Mouse (Mus musculus) embryonic facial prominence, embryonic 10.5 days (tissue): ENCODE measurements around the gene Fbln5. TPM values are rescaled to one million over a fixed set of nuclear protein-coding genes. Genes with fewer than 3 reads are reported as not detected.

Experiments used
- DNase-seq: peaks from one replicate; pipeline ENCODE4 v3.0.0-alpha.2; 2017; ENCODE audit warnings: low spot score
- H3K27ac ChIP-seq: fragments of 300-500 bp; sonication (generic); replicated peaks from 2 replicates; pipeline ENCODE4 v1.5.1; 2016; ENCODE audit warnings: mild to moderate bottlenecking
- H3K27me3 ChIP-seq: fragments of 300-500 bp; sonication (generic); replicated peaks from 2 replicates; pipeline ENCODE4 v1.6.1; 2016; ENCODE audit warnings: low read depth, mild to moderate bottlenecking; ENCODE audit not compliant: poor library complexity, severe bottlenecking
- H3K36me3 ChIP-seq: fragments of 300-500 bp; sonication (generic); replicated peaks from 2 replicates; pipeline ENCODE4 v1.6.1; 2016; ENCODE audit warnings: mild to moderate bottlenecking, moderate library complexity
- H3K4me1 ChIP-seq: fragments of 300-500 bp; sonication (generic); 2 replicates; pipeline ENCODE4 v1.6.1; 2016
- H3K4me3 ChIP-seq: fragments of 300-500 bp; sonication (generic); 2 replicates; pipeline ENCODE4 v1.5.1; 2016; ENCODE audit warnings: mild to moderate bottlenecking, moderate library complexity
- H3K9me3 ChIP-seq: fragments of 300-500 bp; sonication (generic); 2 replicates; pipeline ENCODE4 v1.6.1; 2016; ENCODE audit warnings: mild to moderate bottlenecking
- WGBS: fragments of 180-500 bp; shearing (Covaris S2); methylation state at CpG from one replicate; pipeline ENCODE4 v1.1.7; 2016; 5-methylcytosine and 5-hydroxymethylcytosine counted together
- polyA plus RNA-seq: library from polyadenylated mRNA; unstranded; fragments of >200 nt; fragmentation: Nextera tagmentation; extraction: Ambion mirVana; gene quantifications from 2 replicates; pipeline ENCODE4 v1.2.1, GENCODE M21; 2016

Fbln5 gene
- polyA plus RNA-seq: 13.1 and 19.3 TPM in 2 replicates

DNA sequence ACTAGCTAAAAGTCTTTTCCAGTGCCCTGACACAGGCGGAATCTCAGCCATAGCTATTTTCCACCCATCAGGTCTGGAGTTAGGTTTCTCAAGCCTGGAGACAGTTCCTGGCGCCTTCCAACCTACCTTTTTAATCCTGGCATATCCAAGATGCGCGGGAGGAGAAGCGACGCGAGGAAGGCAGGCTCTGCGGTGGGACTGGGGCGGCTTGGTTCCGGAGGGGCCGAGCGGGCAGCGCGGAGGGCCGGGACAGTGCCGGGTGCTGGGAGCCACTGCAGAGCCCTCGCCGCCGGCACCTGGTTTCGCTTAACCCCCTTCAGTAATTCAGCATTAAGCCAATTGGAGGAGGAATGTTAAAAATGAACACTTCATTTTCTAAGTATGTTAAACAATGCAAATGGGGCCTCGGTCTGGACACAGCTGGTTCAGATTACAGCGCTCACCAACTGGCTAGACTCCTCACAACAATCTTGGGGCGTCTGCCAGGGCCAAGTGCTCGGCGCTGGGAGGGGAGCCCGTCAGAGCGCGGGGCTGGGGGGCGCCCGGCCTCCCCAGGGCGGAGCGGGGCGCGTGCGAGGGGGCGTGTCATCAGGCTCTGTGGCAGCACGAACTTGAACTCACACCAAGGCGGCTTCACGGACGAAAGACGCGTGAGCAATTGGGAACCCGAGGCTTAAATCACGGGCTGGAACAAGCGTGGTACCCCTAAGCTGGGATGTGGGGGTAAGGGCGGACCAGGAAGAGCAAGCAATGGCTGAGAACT lies at the start of gene Fbln5:
Gene Fbln5 (minus strand): TSS at position 448 of the 763 bp plus-strand sequence.
- Histone ChIP-seq H3K4me1 (peaks cover 43% of the 10 kb centered on the region), H3K27ac (peak within 1 kb of the TSS; percentile 87), H3K27me3 (peaks cover 36% of the 10 kb centered on the region), H3K9me3 (no peaks in the 10 kb centered on the region), H3K4me3 (peak within 1 kb of the TSS; percentile 64), H3K36me3 (no peaks in the 10 kb centered on the region)
- WGBS: under 1% methylated on average over 46 of the region's 46 CpGs
- DNase-seq: peak; percentile 84

DNA sequence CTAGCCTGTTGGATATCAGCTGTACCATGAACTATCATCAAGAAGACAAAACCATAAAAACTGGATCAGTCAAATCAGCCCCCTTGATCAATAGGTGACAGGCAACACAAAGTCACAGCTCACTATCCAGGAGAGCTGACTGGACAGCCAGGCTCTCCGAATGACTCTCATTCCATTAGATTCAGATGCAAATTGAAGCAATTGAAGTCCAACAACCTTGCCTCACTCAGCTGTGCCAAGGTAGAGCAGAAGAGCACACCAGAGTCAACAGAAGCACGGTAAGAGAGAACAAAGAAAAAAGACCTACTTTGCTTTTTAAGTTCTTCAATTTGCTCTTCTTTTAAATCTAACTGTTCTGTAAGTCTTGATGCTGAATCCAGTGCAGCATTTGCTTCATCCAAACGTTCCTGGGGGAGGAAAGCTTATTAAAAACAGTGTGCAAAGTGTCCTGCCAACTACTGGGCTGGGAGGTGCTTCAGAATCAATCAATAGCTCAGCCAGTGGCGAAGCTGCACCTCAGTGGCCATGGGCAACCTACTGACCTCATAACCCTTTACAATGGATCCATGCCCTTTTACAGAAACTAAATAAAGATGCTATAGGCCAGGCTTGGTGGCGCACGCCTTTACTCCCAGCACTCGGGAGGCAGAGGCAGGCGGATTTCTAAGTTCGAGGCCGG lies 43.6 kb upstream of the Fbln5 start:
- Histone ChIP-seq H3K27me3 (no peaks in the 10 kb centered on the region), H3K4me3 (no peak overlapping the region), H3K4me1 (no peaks in the 10 kb centered on the region), H3K27ac (no peak overlapping the region), H3K9me3 (no peaks in the 10 kb centered on the region), H3K36me3 (peaks cover 55% of the 10 kb centered on the region)
- 89% methylated on average over 10 of the region's 10 CpGs for whole genome bisulfite sequencing
- DNase-seq: no peak

DNA sequence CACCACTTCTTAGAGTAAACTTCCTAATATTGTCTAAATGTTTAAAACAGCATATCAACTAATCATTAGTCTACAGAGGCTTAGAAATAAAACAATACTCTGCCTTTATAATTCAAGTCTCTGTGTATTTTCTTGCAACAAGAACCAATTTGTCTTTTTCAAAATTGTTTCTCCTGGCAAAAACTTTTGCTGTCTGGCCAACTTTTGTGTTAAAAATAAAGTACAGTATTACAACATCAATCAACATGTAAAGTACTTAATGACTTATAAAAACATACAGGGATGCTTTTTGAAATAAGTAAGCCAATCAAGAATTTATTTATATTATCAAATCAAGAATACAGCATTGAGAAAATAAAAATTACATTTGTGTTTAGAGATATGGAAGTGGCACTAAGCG lies 41.4 kb upstream of the Fbln5 start:
- WGBS: 100% methylated on average over 1 of the region's 1 CpGs
- H3K27me3 ChIP-seq: no peaks in the 10 kb centered on the region

DNA sequence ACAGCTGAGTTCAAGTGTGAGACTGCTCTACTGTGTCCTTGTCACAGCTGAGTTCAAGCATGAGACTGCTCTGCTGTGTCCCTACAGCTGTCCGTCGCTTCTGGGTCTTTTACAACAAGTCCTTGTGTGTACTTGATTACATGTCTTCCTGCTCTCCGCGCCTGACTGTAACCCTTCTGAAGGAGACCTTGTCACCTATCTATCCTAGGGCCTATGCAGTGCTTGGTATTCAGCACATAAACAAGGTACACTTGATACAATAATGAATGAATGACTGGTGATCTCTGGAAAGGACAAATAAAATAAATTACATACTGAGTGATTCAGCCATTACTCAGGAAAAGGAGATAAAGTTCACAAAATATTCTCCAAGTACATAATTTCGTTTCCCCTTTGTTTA lies 39.2 kb upstream of the Fbln5 start:
- Histone ChIP-seq H3K4me1 (no peaks in the 10 kb centered on the region), H3K4me3 (no peak overlapping the region), H3K9me3 (no peaks in the 10 kb centered on the region), H3K36me3 (peaks cover 32% of the 10 kb centered on the region), H3K27me3 (no peaks in the 10 kb centered on the region), H3K27ac (no peak overlapping the region)
- DNase-seq: no peak
- 90% methylated on average over 5 of the region's 5 CpGs for WGBS

More for the DNA sequence above, 41.4 kb upstream of the Fbln5 start:
- Histone ChIP-seq H3K4me1 (no peaks in the 10 kb centered on the region), H3K4me3 (no peak overlapping the region), H3K27ac (no peak overlapping the region), H3K36me3 (peaks cover 34% of the 10 kb centered on the region), H3K9me3 (no peaks in the 10 kb centered on the region)
- no peak for DNase-seq

DNA sequence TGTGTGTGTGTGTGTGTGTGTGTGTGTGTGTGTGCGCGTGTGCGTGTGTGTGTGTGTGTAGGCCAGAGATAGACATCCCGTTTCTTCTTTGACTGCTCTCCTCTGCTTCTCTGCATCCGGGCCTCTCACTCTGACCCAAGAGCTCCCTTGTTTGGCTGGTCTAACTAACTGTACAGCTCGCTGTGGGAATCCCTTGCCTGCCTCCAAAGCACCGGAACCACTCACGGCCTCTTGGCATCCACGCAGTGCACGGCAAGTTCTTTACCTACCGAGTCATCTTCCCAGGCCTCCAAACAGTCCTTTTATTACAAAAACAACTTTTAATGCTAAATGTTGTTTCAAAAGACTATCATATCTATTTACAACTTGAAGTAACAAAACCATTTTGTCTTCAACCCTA lies 35.5 kb upstream of the Fbln5 start:
- DNase-seq: no peak
- Histone ChIP-seq H3K4me1 (no peaks in the 10 kb centered on the region), H3K36me3 (peaks cover 13% of the 10 kb centered on the region), H3K27me3 (no peaks in the 10 kb centered on the region), H3K4me3 (no peak overlapping the region), H3K27ac (no peak overlapping the region), H3K9me3 (no peaks in the 10 kb centered on the region)
- 90% methylated on average over 11 of the region's 11 CpGs for WGBS

DNA sequence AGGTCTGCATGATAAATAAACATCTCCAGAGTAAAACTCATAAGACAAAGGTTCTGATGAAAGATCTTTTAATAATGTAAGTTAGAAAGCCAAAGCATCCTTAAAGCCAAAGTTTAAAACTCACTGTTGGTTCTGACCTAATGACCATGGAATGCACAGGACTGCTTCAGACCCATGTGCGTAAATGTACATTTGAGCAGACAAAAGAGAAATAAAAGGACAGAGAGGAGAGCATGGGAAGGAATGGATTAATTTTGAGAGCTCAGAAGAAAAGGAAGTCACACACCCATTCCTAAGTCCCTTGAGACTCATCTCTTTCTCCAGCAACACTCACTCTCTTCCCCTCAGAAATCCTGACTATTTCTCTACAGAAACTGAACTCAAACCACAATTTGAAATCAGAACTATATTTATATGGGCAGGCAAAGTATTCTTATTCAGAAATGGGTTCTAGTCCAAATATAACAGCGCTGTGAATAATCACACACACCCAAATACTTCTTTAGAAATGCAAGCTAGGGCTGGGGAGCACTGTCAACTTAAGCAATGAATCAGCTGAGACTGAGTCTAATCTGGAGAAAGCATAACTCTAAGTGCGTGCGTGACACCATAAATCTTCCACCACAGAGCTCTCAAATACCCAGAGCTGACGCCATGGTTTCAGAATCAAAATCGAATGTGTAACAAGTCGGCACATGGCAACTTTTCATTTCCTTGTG lies 33.1 kb upstream of the Fbln5 start:
- no peaks in the 10 kb centered on the region for H3K27me3 ChIP-seq
- WGBS: 95% methylated on average over 7 of the region's 7 CpGs
- no peaks in the 10 kb centered on the region for H3K4me1 ChIP-seq
- no peak for DNase-seq
- no peak overlapping the region for H3K27ac ChIP-seq
- no peaks in the 10 kb centered on the region for H3K9me3 ChIP-seq
- no peak overlapping the region for H3K4me3 ChIP-seq
- peaks cover 9% of the 10 kb centered on the region for H3K36me3 ChIP-seq

DNA sequence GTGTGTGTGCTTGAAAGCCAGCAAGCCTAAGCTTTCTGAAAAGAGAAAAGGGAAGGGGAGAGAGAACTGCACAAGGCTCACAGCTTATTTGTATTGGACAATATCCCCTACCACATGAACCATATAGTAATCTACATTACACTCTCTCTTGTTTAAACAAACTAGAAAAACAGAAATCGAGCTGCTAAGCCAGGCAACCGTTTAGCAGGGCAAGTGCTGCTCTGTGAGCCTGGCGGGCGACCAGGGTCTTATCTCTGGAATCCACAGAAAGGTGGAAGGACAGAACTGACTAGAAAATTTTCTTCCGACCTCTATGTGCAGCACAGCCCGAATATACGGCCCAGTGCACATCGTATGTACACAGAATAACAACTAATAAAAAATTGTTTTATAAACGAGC lies 32.5 kb upstream of the Fbln5 start:
- WGBS: 90% methylated on average over 9 of the region's 9 CpGs

DNA sequence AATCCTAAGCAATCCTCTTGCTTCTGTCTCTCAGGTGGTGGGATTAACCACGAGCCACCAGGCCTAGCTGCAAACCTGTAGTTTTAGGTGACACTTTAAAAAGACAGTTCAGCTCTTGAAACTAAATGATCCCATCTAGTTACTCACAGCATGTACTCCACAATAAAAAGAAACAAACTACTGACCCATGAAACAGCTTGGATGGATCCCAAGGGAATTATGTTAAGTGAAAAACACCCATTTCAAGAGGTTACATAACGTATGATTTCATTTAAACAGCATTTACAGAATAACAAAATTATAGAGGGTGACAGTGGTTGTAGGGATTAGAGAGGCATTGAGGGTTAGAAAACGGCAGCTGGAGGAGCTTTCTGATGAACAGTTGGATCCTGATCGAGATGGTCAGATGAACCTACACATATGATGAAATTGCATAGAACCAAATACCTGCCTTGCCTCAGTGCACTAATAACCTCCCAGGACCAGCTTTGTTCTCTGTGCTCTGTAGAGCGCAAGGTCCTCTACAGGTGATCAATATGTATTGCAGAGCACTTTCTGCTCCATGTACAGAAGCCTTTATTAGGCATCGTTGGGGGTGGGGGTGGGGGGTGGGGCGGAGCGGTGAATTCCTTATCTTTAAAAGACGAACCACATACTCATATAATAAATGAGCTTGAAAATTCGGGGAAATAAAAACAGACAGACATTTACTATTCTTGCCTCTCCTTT lies 17.9 kb upstream of the Fbln5 start:
- H3K36me3 ChIP-seq: peaks cover 49% of the 10 kb centered on the region

More for the DNA sequence above, 32.5 kb upstream of the Fbln5 start:
- peaks cover 15% of the 10 kb centered on the region for H3K36me3 ChIP-seq
- no peaks in the 10 kb centered on the region for H3K9me3 ChIP-seq
- no peak overlapping the region for H3K27ac ChIP-seq
- no peaks in the 10 kb centered on the region for H3K4me1 ChIP-seq
- DNase-seq: no peak
- no peak overlapping the region for H3K4me3 ChIP-seq
- H3K27me3 ChIP-seq: no peaks in the 10 kb centered on the region

DNA sequence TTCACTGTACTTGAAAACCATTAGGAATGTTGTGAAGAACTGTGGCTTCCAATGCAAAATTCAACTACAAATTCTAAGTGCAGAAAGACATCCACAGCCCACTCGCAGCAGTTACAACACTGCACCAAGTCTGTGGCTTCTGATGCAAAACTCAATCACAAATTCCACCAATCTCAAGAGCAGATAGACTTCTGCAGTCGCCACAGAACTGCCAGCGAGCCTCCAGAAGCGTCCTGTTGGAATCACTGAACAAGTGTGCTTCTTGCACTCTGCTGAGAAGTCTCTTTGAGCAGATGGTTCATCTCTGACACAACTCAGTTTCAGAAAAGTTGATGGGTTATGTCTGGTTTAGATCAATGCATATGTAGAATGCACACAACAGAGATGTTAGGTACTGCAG lies 15.9 kb upstream of the Fbln5 start:
- no peak overlapping the region for H3K4me3 ChIP-seq

More for the DNA sequence above, 17.9 kb upstream of the Fbln5 start:
- Histone ChIP-seq H3K4me1 (peaks cover under 1% of the 10 kb centered on the region; the same call in 1 of the 2 replicates), H3K9me3 (no peaks in the 10 kb centered on the region), H3K27ac (no peak overlapping the region), H3K4me3 (no peak overlapping the region), H3K27me3 (no peaks in the 10 kb centered on the region)
- WGBS: 94% methylated on average over 10 of the region's 10 CpGs
- no peak for DNase-seq

DNA sequence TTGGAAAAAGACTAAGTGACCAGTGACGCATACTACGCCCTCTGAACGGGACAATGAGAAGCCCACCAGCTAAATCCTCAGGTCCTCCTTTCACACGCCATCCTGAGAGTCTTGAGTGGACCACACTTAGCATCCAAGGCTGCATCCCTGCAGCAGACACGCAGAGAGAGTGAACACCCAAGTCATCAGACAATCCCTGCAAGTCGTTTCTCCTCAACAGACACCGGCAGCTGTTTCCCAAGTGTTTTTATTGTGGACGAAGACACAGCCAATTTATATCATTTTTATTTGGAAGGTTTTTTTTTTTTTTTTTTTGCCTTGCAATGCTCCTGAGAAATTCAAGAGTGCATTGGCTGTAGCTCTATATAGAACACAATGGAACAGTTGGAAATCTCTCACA lies 14.9 kb upstream of the Fbln5 start:
- peaks cover 7% of the 10 kb centered on the region for H3K4me1 ChIP-seq
- no peaks in the 10 kb centered on the region for H3K9me3 ChIP-seq
- no peak overlapping the region for H3K27ac ChIP-seq
- no peak for DNase-seq
- no peak overlapping the region for H3K4me3 ChIP-seq
- WGBS: 93% methylated on average over 8 of the region's 8 CpGs
- peaks cover 45% of the 10 kb centered on the region for H3K36me3 ChIP-seq
- H3K27me3 ChIP-seq: no peaks in the 10 kb centered on the region

More for the DNA sequence above, 15.9 kb upstream of the Fbln5 start:
- no peak overlapping the region for H3K27ac ChIP-seq
- H3K4me1 ChIP-seq: peaks cover 7% of the 10 kb centered on the region
- DNase-seq: no peak
- H3K36me3 ChIP-seq: peaks cover 49% of the 10 kb centered on the region
- H3K27me3 ChIP-seq: no peaks in the 10 kb centered on the region
- no peaks in the 10 kb centered on the region for H3K9me3 ChIP-seq
- WGBS: 93% methylated on average over 4 of the region's 4 CpGs

DNA sequence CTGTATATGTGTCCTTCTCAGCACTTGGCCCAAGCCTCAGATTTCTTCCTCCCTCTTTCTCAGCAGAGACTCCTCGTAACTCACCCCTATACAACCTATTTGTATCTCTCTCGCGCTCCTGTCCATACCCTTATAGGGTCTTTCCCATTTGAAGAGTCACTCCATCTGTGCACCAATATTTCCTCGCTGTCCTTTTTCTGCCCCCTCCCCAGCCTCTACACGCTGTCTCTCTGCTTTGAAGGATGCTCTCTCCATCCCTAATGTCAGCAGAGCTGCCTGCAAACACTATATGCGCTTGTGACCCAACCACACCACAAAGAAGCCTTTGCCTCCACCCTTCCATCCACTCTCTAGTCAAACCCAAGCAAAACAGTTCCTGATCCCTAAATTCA lies 14.3 kb upstream of the Fbln5 start:
- no peak overlapping the region for H3K4me3 ChIP-seq
- DNase-seq: no peak
- no peak overlapping the region for H3K27ac ChIP-seq
- WGBS: 94% methylated on average over 6 of the region's 6 CpGs
- no peaks in the 10 kb centered on the region for H3K27me3 ChIP-seq
- peaks cover 7% of the 10 kb centered on the region for H3K4me1 ChIP-seq
- peaks cover 39% of the 10 kb centered on the region for H3K36me3 ChIP-seq
- no peaks in the 10 kb centered on the region for H3K9me3 ChIP-seq
